Mouse (Mus musculus): Measurements from ENCODE around the gene Rfx8. TPM values are rescaled to one million over a fixed set of nuclear protein-coding genes. Genes with fewer than 3 reads are reported as not detected.
A peak's percentile ranks its signal among the peaks of the same experiment; 100 is the strongest.

Gene Rfx8
- polyA plus RNA-seq, 1 experiment from 2014 or later = 0.21 TPM

DNA sequence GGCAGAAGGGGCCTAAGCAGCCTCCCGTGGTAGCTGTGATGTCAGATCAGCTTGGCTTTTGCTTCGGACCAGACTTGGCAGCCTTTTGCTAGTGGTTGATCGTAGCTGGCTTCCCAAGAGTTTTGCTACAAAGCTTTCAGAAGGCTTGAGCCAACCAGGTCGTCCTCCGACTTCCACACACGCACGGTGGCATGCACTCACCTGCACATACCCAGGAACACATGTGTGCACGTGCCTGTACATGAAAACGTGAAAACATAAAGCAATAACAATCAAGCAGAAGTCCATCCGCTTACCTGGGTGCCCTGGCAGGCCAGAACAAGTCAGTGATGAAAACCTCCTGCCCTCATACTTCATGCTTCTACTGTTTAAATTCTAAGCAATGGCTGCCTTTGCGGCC lies 36.2 kb upstream of the Rfx8 start:
- Histone ChIP-seq H3K9ac (replicated peaks; ENCODE audit: low read length) (no peak overlapping the region), H3K36me3 (ENCODE audit: insufficient read depth, low read length) (no peaks in the 10 kb centered on the region), H3K27me3 (ENCODE audit: insufficient read depth, low read length) (no peaks in the 10 kb centered on the region), H3K9me3 (ENCODE audit: low read length) (no peaks in the 10 kb centered on the region), H3K4me2 (replicated peaks; ENCODE audit: low read depth, low read length) (no peak overlapping the region), H3K4me1 (ENCODE audit: insufficient read depth, low read length) (peaks cover 28% of the 10 kb centered on the region), H3K4me3 (ENCODE audit: low read length) (no peak overlapping the region), H3K27ac (ENCODE audit: low read length) (no peak overlapping the region)
- no peak for ATAC-seq (ENCODE audit: low FRiP score, low TSS enrichment)
- 84% methylated on average over 11 of the region's 11 CpGs for WGBS

- Histone ChIP-seq H3K9me3 (ENCODE audit: low read length) (no peaks in the 10 kb centered on the region), H3K4me1 (ENCODE audit: insufficient read depth, low read length) (peaks cover 15% of the 10 kb centered on the region), H3K27me3 (ENCODE audit: insufficient read depth, low read length) (no peaks in the 10 kb centered on the region), H3K36me3 (ENCODE audit: insufficient read depth, low read length) (no peaks in the 10 kb centered on the region), H3K27ac (ENCODE audit: low read length) (no peak overlapping the region), H3K4me3 (ENCODE audit: low read length) (no peak overlapping the region), H3K4me2 (replicated peaks; ENCODE audit: low read depth, low read length) (no peak overlapping the region), H3K9ac (replicated peaks; ENCODE audit: low read length) (no peak overlapping the region)
- 79% methylated on average over 13 of the region's 13 CpGs for WGBS
- ATAC-seq (ENCODE audit: low FRiP score, low TSS enrichment) = no peak
Observed at GRCm38 (mm10) chr1:39754224-39754957, 33.6 kb upstream of the Rfx8 start.

DNA sequence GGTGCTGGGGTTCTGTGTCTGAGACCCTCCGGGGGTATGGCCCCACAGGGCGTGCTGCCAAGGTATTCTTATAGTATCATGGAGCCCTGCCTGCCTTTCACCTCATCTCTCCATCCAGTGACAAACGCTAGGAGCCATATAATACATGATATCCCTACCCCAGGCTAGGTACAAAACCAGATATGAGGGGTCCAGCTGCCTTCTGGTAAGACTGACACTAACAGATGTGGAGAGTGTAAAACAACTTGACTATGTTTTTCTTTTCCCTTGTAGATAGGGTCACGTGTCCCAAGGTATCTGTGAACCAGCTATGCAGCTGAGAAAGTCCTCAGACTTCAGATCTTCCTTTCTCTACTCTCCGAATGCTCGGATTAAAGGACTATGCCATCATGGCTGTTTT lies 30.7 kb upstream of the Rfx8 start:
- no peaks in the 10 kb centered on the region for H3K36me3 ChIP-seq (ENCODE audit: insufficient read depth, low read length)
- no peak for ATAC-seq (ENCODE audit: low FRiP score, low TSS enrichment)
- 81% methylated on average over 6 of the region's 6 CpGs for WGBS
- no peak overlapping the region for H3K4me3 ChIP-seq (ENCODE audit: low read length)
- H3K9ac ChIP-seq (replicated peaks; ENCODE audit: low read length) = no peak overlapping the region
- H3K27ac ChIP-seq (ENCODE audit: low read length) = no peak overlapping the region
- no peaks in the 10 kb centered on the region for H3K27me3 ChIP-seq (ENCODE audit: insufficient read depth, low read length)
- no peaks in the 10 kb centered on the region for H3K9me3 ChIP-seq (ENCODE audit: low read length)
- peaks cover 10% of the 10 kb centered on the region for H3K4me1 ChIP-seq (ENCODE audit: insufficient read depth, low read length)
- no peak overlapping the region for H3K4me2 ChIP-seq (replicated peaks; ENCODE audit: low read depth, low read length)

GRCm38 (mm10) chr1:39749664-39750063 lies 28.9 kb upstream of the Rfx8 start:
- ATAC-seq (ENCODE audit: low FRiP score, low TSS enrichment) = peak; percentile 66; the same call in 1 of the 2 replicates
- Histone ChIP-seq H3K4me2 (replicated peaks; ENCODE audit: low read depth, low read length) (no peak overlapping the region), H3K9me3 (ENCODE audit: low read length) (no peaks in the 10 kb centered on the region), H3K9ac (replicated peaks; ENCODE audit: low read length) (no peak overlapping the region), H3K4me1 (ENCODE audit: insufficient read depth, low read length) (peaks cover 10% of the 10 kb centered on the region), H3K27me3 (ENCODE audit: insufficient read depth, low read length) (no peaks in the 10 kb centered on the region), H3K36me3 (ENCODE audit: insufficient read depth, low read length) (no peaks in the 10 kb centered on the region), H3K27ac (ENCODE audit: low read length) (peak overlapping the region; percentile 23), H3K4me3 (ENCODE audit: low read length) (no peak overlapping the region)
- WGBS = 19% methylated on average over 3 of the region's 3 CpGs

DNA sequence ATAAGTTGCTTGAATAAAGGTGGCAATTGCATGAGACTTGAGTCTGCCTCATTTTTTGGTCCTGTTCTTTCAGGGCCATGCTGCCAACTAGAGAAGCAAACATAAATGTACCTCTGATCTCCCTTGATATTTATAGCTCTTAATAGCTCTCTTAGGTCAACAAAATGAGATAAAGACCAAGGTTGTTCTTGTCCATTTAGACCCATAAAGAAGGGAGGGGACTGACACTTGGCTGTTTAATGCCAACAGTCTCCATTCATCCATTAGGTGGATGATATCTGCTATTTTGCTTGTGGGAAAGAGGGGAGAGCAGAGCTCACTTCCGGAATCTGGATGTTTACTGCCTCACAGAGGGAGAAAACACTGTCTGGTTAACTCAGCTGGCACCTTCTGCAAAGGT lies 28.4 kb upstream of the Rfx8 start:
- H3K9me3 ChIP-seq (ENCODE audit: low read length) = no peaks in the 10 kb centered on the region

DNA sequence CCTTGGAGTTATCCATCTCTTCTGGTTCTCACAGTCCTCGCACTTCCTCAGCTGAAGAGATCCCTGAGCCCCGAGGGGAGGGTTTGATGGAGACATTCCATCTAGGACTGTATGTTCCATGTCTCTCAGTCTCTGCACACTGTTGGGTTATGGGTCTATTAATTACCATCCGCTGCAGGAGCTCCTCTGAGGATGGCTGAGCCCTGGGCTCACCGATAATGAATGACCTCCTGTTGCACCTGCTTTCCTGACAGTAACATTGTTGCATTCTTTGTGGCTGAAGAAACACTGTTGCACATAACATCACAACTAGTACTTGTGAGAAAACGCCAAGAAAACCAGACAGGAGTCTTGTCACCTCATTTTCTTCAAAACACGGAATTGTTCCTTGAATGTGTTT lies 27.9 kb upstream of the Rfx8 start:
- peaks cover 10% of the 10 kb centered on the region for H3K4me1 ChIP-seq (ENCODE audit: insufficient read depth, low read length)
- H3K4me2 ChIP-seq (replicated peaks; ENCODE audit: low read depth, low read length) = no peak overlapping the region
- H3K36me3 ChIP-seq (ENCODE audit: insufficient read depth, low read length) = no peaks in the 10 kb centered on the region
- no peak overlapping the region for H3K9ac ChIP-seq (replicated peaks; ENCODE audit: low read length)
- H3K27me3 ChIP-seq (ENCODE audit: insufficient read depth, low read length) = no peaks in the 10 kb centered on the region
- no peak for ATAC-seq (ENCODE audit: low FRiP score, low TSS enrichment)
- no peak overlapping the region for H3K4me3 ChIP-seq (ENCODE audit: low read length)
- 63% methylated on average over 6 of the region's 6 CpGs for WGBS
- H3K27ac ChIP-seq (ENCODE audit: low read length) = no peak overlapping the region
- H3K9me3 ChIP-seq (ENCODE audit: low read length) = no peaks in the 10 kb centered on the region

More for the DNA sequence above, 28.4 kb upstream of the Rfx8 start:
- Histone ChIP-seq H3K9ac (replicated peaks; ENCODE audit: low read length) (no peak overlapping the region), H3K27me3 (ENCODE audit: insufficient read depth, low read length) (no peaks in the 10 kb centered on the region), H3K4me2 (replicated peaks; ENCODE audit: low read depth, low read length) (no peak overlapping the region), H3K4me3 (ENCODE audit: low read length) (no peak overlapping the region), H3K4me1 (ENCODE audit: insufficient read depth, low read length) (peaks cover 10% of the 10 kb centered on the region), H3K27ac (ENCODE audit: low read length) (no peak overlapping the region), H3K36me3 (ENCODE audit: insufficient read depth, low read length) (no peaks in the 10 kb centered on the region)
- no peak for ATAC-seq (ENCODE audit: low FRiP score, low TSS enrichment)
- WGBS = 17% methylated on average over 1 of the region's 1 CpGs

- 30% methylated on average over 7 of the region's 7 CpGs for WGBS
- ATAC-seq (ENCODE audit: low FRiP score, low TSS enrichment) = no peak
- Histone ChIP-seq H3K4me1 (ENCODE audit: insufficient read depth, low read length) (peaks cover 10% of the 10 kb centered on the region), H3K27ac (ENCODE audit: low read length) (peak overlapping the region; percentile 1; the same call in 1 of the 2 replicates), H3K4me2 (replicated peaks; ENCODE audit: low read depth, low read length) (no peak overlapping the region), H3K36me3 (ENCODE audit: insufficient read depth, low read length) (no peaks in the 10 kb centered on the region), H3K4me3 (ENCODE audit: low read length) (no peak overlapping the region), H3K27me3 (ENCODE audit: insufficient read depth, low read length) (no peaks in the 10 kb centered on the region), H3K9me3 (ENCODE audit: low read length) (no peaks in the 10 kb centered on the region), H3K9ac (replicated peaks; ENCODE audit: low read length) (no peak overlapping the region)
Observed at GRCm38 (mm10) chr1:39746464-39746863, 25.7 kb upstream of the Rfx8 start.

DNA sequence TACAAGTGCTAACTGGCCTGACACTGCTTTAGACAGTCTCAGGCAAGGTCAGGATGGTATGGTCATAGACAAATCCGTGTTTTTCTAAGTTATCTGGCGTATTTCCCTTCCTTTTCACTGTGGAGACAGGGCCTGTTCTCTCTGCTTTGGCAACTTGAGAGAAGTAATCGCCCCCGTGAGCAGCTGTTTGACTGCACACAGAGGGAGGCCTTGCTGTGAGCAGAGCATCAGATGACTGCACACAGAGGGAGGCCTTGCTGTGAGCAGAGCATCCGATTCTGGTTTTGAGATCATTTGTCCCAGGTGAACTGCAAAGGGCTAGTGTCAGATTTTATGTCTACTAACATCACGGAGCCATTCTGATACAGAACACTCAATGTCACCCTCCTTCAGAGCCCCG lies 20.2 kb upstream of the Rfx8 start:
- Histone ChIP-seq H3K4me2 (replicated peaks; ENCODE audit: low read depth, low read length) (no peak overlapping the region), H3K9me3 (ENCODE audit: low read length) (no peaks in the 10 kb centered on the region), H3K27ac (ENCODE audit: low read length) (no peak overlapping the region; the same call in 1 of the 2 replicates), H3K27me3 (ENCODE audit: insufficient read depth, low read length) (no peaks in the 10 kb centered on the region), H3K4me3 (ENCODE audit: low read length) (no peak overlapping the region), H3K36me3 (ENCODE audit: insufficient read depth, low read length) (no peaks in the 10 kb centered on the region), H3K9ac (replicated peaks; ENCODE audit: low read length) (no peak overlapping the region), H3K4me1 (ENCODE audit: insufficient read depth, low read length) (peaks cover 23% of the 10 kb centered on the region)
- ATAC-seq (ENCODE audit: low FRiP score, low TSS enrichment) = no peak
- 28% methylated on average over 7 of the region's 7 CpGs for WGBS

DNA sequence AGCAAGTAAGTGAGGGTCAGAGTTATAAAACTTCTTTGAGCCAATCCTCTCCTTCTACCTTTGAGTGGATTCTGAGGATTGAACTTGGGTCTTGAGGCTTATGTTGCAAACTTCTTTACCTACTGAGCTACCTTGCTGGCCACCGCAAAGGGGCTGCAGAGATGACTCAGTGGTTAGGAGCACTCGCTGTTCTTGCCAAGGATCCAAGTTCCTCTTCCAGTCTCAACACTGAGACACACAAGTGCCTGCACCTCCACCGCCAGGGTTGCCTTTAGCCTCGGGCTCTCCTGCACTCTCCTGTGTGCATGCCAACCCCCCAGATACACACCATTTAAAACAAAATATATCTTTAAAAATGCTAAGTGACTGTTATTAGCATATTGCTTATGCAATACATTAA lies 19.2 kb upstream of the Rfx8 start:
- H3K36me3 ChIP-seq (ENCODE audit: insufficient read depth, low read length) = no peaks in the 10 kb centered on the region
- no peaks in the 10 kb centered on the region for H3K27me3 ChIP-seq (ENCODE audit: insufficient read depth, low read length)
- no peak overlapping the region for H3K4me3 ChIP-seq (ENCODE audit: low read length)
- H3K9me3 ChIP-seq (ENCODE audit: low read length) = no peaks in the 10 kb centered on the region
- H3K27ac ChIP-seq (ENCODE audit: low read length) = no peak overlapping the region
- ATAC-seq (ENCODE audit: low FRiP score, low TSS enrichment) = no peak
- H3K4me1 ChIP-seq (ENCODE audit: insufficient read depth, low read length) = peaks cover 32% of the 10 kb centered on the region
- 86% methylated on average over 4 of the region's 4 CpGs for WGBS
- no peak overlapping the region for H3K9ac ChIP-seq (replicated peaks; ENCODE audit: low read length)
- no peak overlapping the region for H3K4me2 ChIP-seq (replicated peaks; ENCODE audit: low read depth, low read length)

DNA sequence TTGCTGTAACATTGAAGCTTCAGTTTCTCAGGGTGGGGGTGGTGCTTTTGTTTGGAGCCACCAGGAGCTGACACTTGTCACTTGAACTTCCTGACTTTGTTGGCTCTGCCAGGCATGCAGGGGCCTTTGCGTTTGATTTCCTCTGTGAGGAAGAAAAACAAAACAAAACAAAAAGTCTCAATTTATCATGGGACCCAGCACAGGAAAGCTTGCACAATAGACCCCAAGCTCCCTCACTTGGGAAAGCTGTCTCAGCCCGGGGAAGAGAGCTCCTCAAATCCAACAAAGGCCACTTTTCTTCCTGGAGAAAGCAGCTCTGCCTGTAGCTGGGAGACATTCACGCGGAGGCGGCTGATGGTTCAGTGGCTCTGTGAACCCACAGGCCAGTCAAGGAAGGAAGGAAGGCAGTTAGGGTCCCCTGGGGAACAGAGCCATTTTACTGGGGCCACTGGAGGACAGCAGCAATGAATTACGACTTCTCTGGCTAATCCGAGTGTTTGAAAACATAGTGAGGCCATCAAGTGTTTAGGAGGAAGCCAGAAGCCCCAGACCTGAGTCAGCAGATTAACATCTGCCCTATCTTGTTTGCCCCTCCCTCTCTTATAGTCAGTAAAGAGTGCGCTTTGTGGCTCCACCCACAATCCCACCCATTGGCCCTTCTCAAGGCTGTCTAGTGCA lies 15.3 kb upstream of the Rfx8 start:
- Histone ChIP-seq H3K9me3 (ENCODE audit: low read length) (no peaks in the 10 kb centered on the region), H3K36me3 (ENCODE audit: insufficient read depth, low read length) (no peaks in the 10 kb centered on the region), H3K9ac (replicated peaks; ENCODE audit: low read length) (peak overlapping the region; percentile 7; the same call in 1 of the 2 replicates), H3K4me1 (ENCODE audit: insufficient read depth, low read length) (peaks cover 40% of the 10 kb centered on the region), H3K27ac (ENCODE audit: low read length) (peak overlapping the region; percentile 91), H3K27me3 (ENCODE audit: insufficient read depth, low read length) (no peaks in the 10 kb centered on the region), H3K4me2 (replicated peaks; ENCODE audit: low read depth, low read length) (no peak overlapping the region; the same call in 1 of the 2 replicates), H3K4me3 (ENCODE audit: low read length) (no peak overlapping the region)
- ATAC-seq (ENCODE audit: low FRiP score, low TSS enrichment) = peak; percentile 89
- WGBS = 5% methylated on average over 8 of the region's 8 CpGs

Measured in kidney, embryonic 16.5 days (tissue).